Mouse (Mus musculus) regulatory T cell (primary cell): ENCODE data around the gene Ndufb6.

Source experiments
- in situ Hi-C: fragments of 300-600 bp; cut with MboI, MseI; formaldehyde crosslinking; loops from one replicate; pipeline ENCODE4 v1.15.1; 2025; ENCODE audit warnings: high pct_unique_total_duplicates

Ndufb6 gene

GRCm38 (mm10) chr4:40254385-40255103 is 24.7 kb downstream of the Ndufb6 start:
- in situ Hi-C loops = loop anchor here (25.0 kb wide), 2 partner anchors 958 to 1483 kb away; partner anchors contain the start of gene Arid3c

GRCm38 (mm10) chr4:40253766-40254165 is 25.5 kb downstream of the Ndufb6 start:
- in situ Hi-C loops = loop anchor here (25.0 kb wide), 2 partner anchors 959 to 1484 kb away; partner anchors contain the start of gene Arid3c

- in situ Hi-C loops = loop anchor here (25.0 kb wide), 2 partner anchors 961 to 1486 kb away; partner anchors contain the start of gene Arid3c
These were observed 28.2 kb downstream of the Ndufb6 start for GRCm38 (mm10) chr4:40250984-40251383.

- in situ Hi-C loops = no loop called here
These were observed 35.2 kb downstream of the Ndufb6 start for GRCm38 (mm10) chr4:40244035-40244434.

- in situ Hi-C loops = no loop called here
These were observed 36.2 kb downstream of the Ndufb6 start for GRCm38 (mm10) chr4:40243006-40243405.

GRCm38 (mm10) chr4:40241928-40242327 is 37.3 kb downstream of the Ndufb6 start:
- in situ Hi-C loops = no loop called here

GRCm38 (mm10) chr4:40240272-40240744 is 38.9 kb downstream of the Ndufb6 start:
- in situ Hi-C loops = no loop called here

- in situ Hi-C loops = no loop called here
These were observed 39.6 kb downstream of the Ndufb6 start, which contains the start of gene Ddx58 for GRCm38 (mm10) chr4:40239409-40240271. Gene Ddx58, minus strand, starts transcription at chr4:40239828.

GRCm38 (mm10) chr4:40238483-40239408 is 40.5 kb downstream of the Ndufb6 start:
- in situ Hi-C loops = no loop called here

GRCm38 (mm10) chr4:40236829-40237228 is 42.4 kb downstream of the Ndufb6 start:
- in situ Hi-C loops = no loop called here

- in situ Hi-C loops = loop anchor here (5.0 kb wide), 1 partner anchor 48 kb away; no protein-coding TSS in a partner anchor
These were observed 45.0 kb downstream of the Ndufb6 start for GRCm38 (mm10) chr4:40234256-40234655.

GRCm38 (mm10) chr4:40233062-40233664 is 46.1 kb downstream of the Ndufb6 start:
- in situ Hi-C loops = loop anchor here (5.0 kb wide), 1 partner anchor 49 kb away; no protein-coding TSS in a partner anchor

- in situ Hi-C loops = loop anchor here (5.0 kb wide), 1 partner anchor 53 kb away; no protein-coding TSS in a partner anchor
These were observed 49.5 kb downstream of the Ndufb6 start for GRCm38 (mm10) chr4:40229723-40230122.

- in situ Hi-C loops = no loop called here
These were observed 51.3 kb downstream of the Ndufb6 start for GRCm38 (mm10) chr4:40227886-40228285.

- in situ Hi-C loops = no loop called here
These were observed 52.1 kb downstream of the Ndufb6 start for GRCm38 (mm10) chr4:40227131-40227530.

- in situ Hi-C loops = no loop called here
These were observed 53.1 kb downstream of the Ndufb6 start for GRCm38 (mm10) chr4:40226095-40226494.

GRCm38 (mm10) chr4:40221876-40222585 is 57.2 kb downstream of the Ndufb6 start:
- in situ Hi-C loops = no loop called here

- in situ Hi-C loops = no loop called here
These were observed 58.0 kb downstream of the Ndufb6 start for GRCm38 (mm10) chr4:40221004-40221760.
